Mouse (Mus musculus): ENCODE measurements at regions not wholly inside any gene's neighbourhood (a gene's known extent, or its start where the extent isn't known, plus 50 kb on each side); places are given as distances from the start of the nearest gene placed in this dataset.

DNA sequence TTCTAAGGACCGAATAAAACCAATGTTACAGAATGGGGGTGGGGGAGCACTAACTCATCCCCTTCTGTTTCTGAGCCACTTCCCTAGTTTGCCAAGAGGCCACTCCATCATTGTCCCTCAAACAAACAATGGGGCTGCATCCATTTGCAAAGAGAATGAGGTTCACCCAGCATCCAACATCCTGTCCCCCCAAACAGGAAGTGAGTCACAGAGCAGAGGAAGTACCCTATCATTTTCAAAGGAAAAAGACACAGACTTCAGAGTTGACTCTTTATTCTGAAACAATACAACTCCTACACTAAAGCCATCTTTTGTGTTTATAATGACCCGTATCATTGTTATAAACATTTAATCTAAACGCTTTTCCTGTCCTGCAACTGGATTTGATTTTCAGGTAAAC, 229.2 kb downstream of the Sox4 start:
- Histone ChIP-seq H3K27ac (no peak overlapping the region), H3K36me3 (ENCODE audit: inconsistent target) (no peaks in the 10 kb centered on the region), H3K79me2 (ENCODE audit: inconsistent target) (no peaks in the 10 kb centered on the region), H3K4me3 (ENCODE audit: inconsistent target) (no peak overlapping the region)
- WGBS (ENCODE audit: missing documents) = 69% methylated on average over 3 of the region's 3 CpGs

DNA sequence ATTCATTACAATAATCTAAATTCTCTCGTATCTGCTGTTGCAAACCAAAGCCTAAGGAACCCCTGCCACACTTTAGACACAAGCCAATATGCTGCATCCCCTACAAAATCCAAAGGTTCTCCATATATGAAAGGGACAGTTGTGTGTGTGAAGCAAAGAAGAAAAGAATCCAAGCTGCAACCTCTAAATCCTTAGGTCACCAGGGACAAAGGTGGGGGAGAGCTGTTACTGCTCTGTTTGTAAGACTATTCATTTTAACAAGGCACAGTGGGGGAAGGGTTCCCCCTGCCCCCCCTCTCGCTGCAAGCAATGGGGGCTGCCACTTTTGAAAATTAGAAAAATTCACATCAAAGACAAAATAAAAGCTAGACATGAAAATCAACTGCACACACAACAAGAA, 231.4 kb downstream of the Sox4 start:
- H3K36me3 ChIP-seq (ENCODE audit: inconsistent target) = no peaks in the 10 kb centered on the region
- H3K79me2 ChIP-seq (ENCODE audit: inconsistent target) = no peaks in the 10 kb centered on the region
- no peak overlapping the region for H3K4me3 ChIP-seq (ENCODE audit: inconsistent target)
- 88% methylated on average over 2 of the region's 2 CpGs for WGBS (ENCODE audit: missing documents)
- H3K27ac ChIP-seq = no peak overlapping the region

DNA sequence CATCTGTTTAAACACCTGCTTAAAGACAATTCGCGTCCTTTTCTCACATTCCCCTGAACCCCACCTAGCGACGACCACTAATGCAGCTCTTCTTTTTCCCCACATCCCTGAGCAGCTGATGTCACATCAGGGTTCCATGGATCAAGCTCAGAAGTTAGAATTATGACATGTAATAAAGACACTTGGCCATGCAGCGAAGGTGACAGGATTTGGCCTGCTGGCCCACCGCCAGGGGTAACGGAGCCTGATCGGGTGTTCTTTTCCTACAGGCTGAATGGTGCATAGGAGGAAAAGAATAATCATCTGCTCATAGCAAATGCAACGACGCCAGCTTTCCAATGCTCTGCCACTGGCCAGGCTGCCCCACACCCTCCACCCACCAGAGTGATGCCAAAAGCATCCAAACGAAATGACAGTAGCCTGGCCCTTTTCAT, 231.9 kb downstream of the Sox4 start:
- no peaks in the 10 kb centered on the region for H3K36me3 ChIP-seq (ENCODE audit: inconsistent target)
- H3K27ac ChIP-seq = no peak overlapping the region
- 94% methylated on average over 11 of the region's 11 CpGs for WGBS (ENCODE audit: missing documents)
- no peak overlapping the region for H3K4me3 ChIP-seq (ENCODE audit: inconsistent target)
- H3K79me2 ChIP-seq (ENCODE audit: inconsistent target) = no peaks in the 10 kb centered on the region

DNA sequence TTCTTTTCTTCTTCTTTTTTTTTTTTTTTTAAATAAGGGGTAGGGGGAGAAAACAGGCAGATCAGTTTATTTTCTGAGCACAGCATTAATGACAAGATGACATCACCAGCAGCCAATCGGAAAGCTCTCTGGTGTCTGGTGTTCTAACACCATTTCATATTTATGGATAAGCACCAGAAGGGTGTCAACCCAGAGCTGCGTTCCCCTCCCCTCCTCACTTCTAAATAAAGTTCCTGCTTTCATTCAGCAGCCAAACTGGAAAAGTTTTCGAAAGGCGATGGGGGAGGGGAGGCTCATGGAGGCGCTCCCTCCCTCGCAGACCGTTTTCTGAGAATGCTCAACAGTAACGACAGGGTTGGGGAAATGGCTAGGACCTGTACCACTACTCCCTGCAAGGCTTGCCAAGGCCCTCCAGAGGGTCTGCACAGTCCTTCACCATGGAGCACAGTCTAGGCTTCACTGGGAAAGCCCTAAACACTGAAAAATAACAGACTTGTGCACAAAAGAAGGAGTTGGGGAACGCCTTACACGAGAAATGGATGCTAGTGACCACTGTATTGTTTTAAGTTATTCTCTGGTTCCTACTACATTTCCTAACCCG, 232.8 kb downstream of the Sox4 start:
- H3K27ac ChIP-seq = no peak overlapping the region

DNA sequence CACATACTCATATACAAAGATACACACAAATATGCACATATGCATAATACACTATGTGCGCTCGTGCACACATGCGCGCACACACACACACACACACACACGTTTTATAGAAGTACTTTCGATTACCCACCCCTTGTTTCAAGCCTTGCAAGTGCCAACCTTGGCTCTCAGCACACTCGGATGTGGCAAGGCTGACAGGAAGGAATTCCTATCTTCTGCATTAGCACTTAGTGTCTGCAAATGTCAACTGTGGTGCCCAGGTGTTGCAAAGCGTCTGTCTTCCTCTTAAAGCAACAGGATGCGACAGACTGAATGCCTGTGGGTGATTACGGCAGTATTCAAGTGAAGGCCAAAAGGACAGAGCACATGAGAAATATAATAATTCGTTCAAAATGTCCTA, 233.3 kb downstream of the Sox4 start:
- no peaks in the 10 kb centered on the region for H3K36me3 ChIP-seq (ENCODE audit: inconsistent target)
- 53% methylated on average over 9 of the region's 11 CpGs for WGBS (ENCODE audit: missing documents)
- H3K79me2 ChIP-seq (ENCODE audit: inconsistent target) = no peaks in the 10 kb centered on the region
- H3K4me3 ChIP-seq (ENCODE audit: inconsistent target) = no peak overlapping the region
- no peak overlapping the region for H3K27ac ChIP-seq

More for the DNA sequence above, 232.8 kb downstream of the Sox4 start:
- 54% methylated on average over 10 of the region's 11 CpGs for WGBS (ENCODE audit: missing documents)
- Histone ChIP-seq H3K79me2 (ENCODE audit: inconsistent target) (no peaks in the 10 kb centered on the region), H3K4me3 (ENCODE audit: inconsistent target) (no peak overlapping the region), H3K36me3 (ENCODE audit: inconsistent target) (no peaks in the 10 kb centered on the region)

GRCm38 (mm10) chr13:28718868-28719265, 234.6 kb downstream of the Sox4 start:
- H3K4me3 ChIP-seq (ENCODE audit: inconsistent target) = no peak overlapping the region
- H3K36me3 ChIP-seq (ENCODE audit: inconsistent target) = no peaks in the 10 kb centered on the region
- H3K79me2 ChIP-seq (ENCODE audit: inconsistent target) = no peaks in the 10 kb centered on the region
- no peak overlapping the region for H3K27ac ChIP-seq
- 77% methylated on average over 5 of the region's 5 CpGs for WGBS (ENCODE audit: missing documents)

GRCm38 (mm10) chr13:28718169-28718867, 235.2 kb downstream of the Sox4 start:
- no peaks in the 10 kb centered on the region for H3K36me3 ChIP-seq (ENCODE audit: inconsistent target)
- H3K27ac ChIP-seq = no peak overlapping the region
- H3K79me2 ChIP-seq (ENCODE audit: inconsistent target) = no peaks in the 10 kb centered on the region
- H3K4me3 ChIP-seq (ENCODE audit: inconsistent target) = no peak overlapping the region
- 46% methylated on average over 11 of the region's 11 CpGs for WGBS (ENCODE audit: missing documents)

DNA sequence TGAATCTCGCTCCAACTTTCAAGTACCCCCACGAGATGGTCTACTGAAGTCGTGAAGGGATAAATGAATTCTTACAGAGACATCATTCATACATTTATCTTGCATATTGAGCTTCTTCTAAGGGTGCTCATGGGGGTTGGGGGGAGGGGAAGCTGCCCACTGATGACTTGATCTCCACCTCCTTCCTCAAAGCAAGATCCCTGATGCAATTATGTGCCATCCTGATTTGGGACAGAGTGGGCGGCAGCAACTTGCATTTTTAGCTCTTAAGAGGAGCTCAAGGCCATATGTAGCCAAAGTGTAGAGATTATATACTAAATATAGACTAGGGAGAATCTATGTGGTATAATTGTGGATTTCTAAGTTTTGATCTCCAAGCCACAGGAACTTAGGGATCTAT, 236.1 kb downstream of the Sox4 start:
- Histone ChIP-seq H3K79me2 (ENCODE audit: inconsistent target) (no peaks in the 10 kb centered on the region), H3K4me3 (ENCODE audit: inconsistent target) (no peak overlapping the region), H3K27ac (no peak overlapping the region), H3K36me3 (ENCODE audit: inconsistent target) (no peaks in the 10 kb centered on the region)
- WGBS (ENCODE audit: missing documents) = 91% methylated on average over 4 of the region's 4 CpGs

- H3K79me2 ChIP-seq (ENCODE audit: inconsistent target) = no peaks in the 10 kb centered on the region
- 94% methylated on average over 7 of the region's 7 CpGs for WGBS (ENCODE audit: missing documents)
Measured at GRCm38 (mm10) chr13:28709966-28710365, 243.5 kb downstream of the Sox4 start.

DNA sequence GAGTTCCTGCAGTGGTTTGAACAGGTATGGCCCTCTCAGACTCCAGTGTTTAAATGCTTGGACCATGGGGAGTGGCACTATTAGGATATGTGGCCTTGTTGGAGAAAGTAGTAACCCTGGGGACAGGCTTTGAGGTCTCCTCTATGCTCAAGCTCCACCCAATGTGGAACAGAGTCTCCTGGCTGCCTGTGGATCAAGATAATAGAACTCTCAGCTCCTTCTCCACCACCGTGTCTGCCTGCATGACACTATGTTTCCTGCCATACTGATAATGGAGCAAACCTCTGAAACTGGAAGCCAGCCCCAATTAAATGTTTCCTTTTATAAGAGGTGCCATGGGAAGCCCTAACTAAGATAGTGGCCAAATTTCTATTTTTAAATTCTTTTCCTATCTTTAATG, 252.2 kb downstream of the Sox4 start:
- H3K36me3 ChIP-seq (ENCODE audit: inconsistent target) = no peaks in the 10 kb centered on the region
- H3K79me2 ChIP-seq (ENCODE audit: inconsistent target) = no peaks in the 10 kb centered on the region
- H3K27ac ChIP-seq = no peak overlapping the region
- H3K4me3 ChIP-seq (ENCODE audit: inconsistent target) = no peak overlapping the region
- WGBS (ENCODE audit: missing documents) = 0% methylated on average over 1 of the region's 1 CpGs

More at GRCm38 (mm10) chr13:28709966-28710365, 243.5 kb downstream of the Sox4 start:
- Histone ChIP-seq H3K4me3 (ENCODE audit: inconsistent target) (no peak overlapping the region), H3K36me3 (ENCODE audit: inconsistent target) (no peaks in the 10 kb centered on the region), H3K27ac (no peak overlapping the region)

- no peaks in the 10 kb centered on the region for H3K36me3 ChIP-seq (ENCODE audit: inconsistent target)
- 89% methylated on average over 3 of the region's 3 CpGs for WGBS (ENCODE audit: missing documents)
- no peak overlapping the region for H3K4me3 ChIP-seq (ENCODE audit: inconsistent target)
- H3K79me2 ChIP-seq (ENCODE audit: inconsistent target) = no peaks in the 10 kb centered on the region
- no peak overlapping the region for H3K27ac ChIP-seq
Measured at GRCm38 (mm10) chr13:28700081-28700480, 253.4 kb downstream of the Sox4 start.

- Histone ChIP-seq H3K79me2 (ENCODE audit: inconsistent target) (no peaks in the 10 kb centered on the region), H3K27ac (no peak overlapping the region), H3K4me3 (ENCODE audit: inconsistent target) (no peak overlapping the region), H3K36me3 (ENCODE audit: inconsistent target) (no peaks in the 10 kb centered on the region)
- WGBS (ENCODE audit: missing documents) = 91% methylated on average over 4 of the region's 4 CpGs
Measured at GRCm38 (mm10) chr13:28699490-28700032, 254.0 kb downstream of the Sox4 start.

DNA sequence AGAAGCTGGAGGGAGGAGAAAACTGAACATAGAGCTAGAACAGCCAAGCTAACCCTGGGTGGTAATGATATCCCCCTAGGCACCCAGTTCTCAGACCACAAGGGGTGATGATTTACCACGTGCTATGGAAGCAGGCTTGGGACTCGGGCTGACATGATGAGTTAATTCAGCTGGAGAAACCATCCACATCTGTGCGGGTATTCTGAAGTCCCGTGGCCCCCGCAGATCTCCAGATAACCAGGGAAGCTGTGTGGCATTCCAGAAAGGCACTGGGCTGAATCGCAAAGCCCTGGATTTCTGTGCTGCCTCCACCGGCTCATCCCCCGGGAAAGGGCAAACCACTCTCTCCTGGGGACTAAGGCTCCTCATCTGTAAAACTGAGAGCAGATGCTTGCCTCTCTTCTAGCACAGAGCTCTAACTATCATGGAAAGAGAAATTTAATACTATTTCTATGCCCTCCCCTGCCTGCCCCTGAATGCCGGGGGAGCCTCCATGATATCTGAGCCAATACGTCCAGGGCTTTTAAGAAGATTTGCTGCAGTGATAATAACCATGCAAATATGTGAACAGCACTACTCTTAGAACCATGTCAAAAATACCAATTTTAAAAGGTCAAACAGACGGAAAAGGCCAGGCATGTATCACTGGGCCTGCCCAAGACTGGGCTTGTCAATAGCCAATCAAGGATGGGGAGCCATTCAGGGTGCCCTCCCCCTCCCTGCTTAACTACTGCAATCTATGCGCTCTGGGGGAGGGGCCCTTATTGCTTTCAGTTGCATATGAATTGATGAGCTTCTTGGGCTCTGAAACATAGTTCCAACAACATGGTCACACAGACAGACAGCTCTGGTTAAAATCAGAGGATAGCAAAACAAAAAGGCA, 255.5 kb downstream of the Sox4 start:
- Histone ChIP-seq H3K27ac (no peak overlapping the region), H3K4me3 (ENCODE audit: inconsistent target) (no peak overlapping the region), H3K79me2 (ENCODE audit: inconsistent target) (no peaks in the 10 kb centered on the region), H3K36me3 (ENCODE audit: inconsistent target) (no peaks in the 10 kb centered on the region)
- 97% methylated on average over 12 of the region's 12 CpGs for WGBS (ENCODE audit: missing documents)

DNA sequence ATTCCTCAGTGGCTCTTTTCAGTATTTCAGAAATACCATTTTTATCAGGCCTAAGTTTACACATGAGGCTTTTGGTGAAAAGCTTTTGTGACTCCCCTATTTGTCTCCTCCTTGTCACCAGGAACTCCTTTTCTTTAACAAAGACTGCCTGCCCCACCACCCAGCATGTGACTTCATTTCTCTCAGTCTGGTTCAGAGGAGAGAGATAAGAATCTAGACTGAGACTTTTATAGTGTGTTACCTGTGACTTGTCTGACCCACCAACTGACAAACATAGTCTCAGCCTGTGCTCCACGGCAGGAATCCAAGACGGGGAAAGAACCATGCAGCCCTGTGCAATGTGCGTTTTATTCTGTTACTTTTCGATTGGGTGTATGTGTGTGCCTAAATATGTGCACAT, 260.4 kb downstream of the Sox4 start:
- WGBS (ENCODE audit: missing documents) = 63% methylated on average over 4 of the region's 4 CpGs
- no peak overlapping the region for H3K27ac ChIP-seq
- no peak overlapping the region for H3K4me3 ChIP-seq (ENCODE audit: inconsistent target)
- H3K36me3 ChIP-seq (ENCODE audit: inconsistent target) = no peaks in the 10 kb centered on the region
- no peaks in the 10 kb centered on the region for H3K79me2 ChIP-seq (ENCODE audit: inconsistent target)

- 91% methylated on average over 5 of the region's 5 CpGs for WGBS (ENCODE audit: missing documents)
- Histone ChIP-seq H3K36me3 (ENCODE audit: inconsistent target) (no peaks in the 10 kb centered on the region), H3K79me2 (ENCODE audit: inconsistent target) (no peaks in the 10 kb centered on the region), H3K27ac (no peak overlapping the region), H3K4me3 (ENCODE audit: inconsistent target) (no peak overlapping the region)
Measured at GRCm38 (mm10) chr13:28692587-28692986, 260.9 kb downstream of the Sox4 start.
